Mouse (Mus musculus) embryonic facial prominence, embryonic 12.5 days (tissue): ENCODE data around the gene Gpr83. TPM values are rescaled to one million over a fixed set of nuclear protein-coding genes. Genes with fewer than 3 reads are reported as not detected.

Experiments
- ATAC-seq: fragments of 200-750 bp; cut with Nextera tagmentation; 2 replicates; pipeline ENCODE4 v1.8.0; 2017; ENCODE audit not compliant: insufficient number of reproducible peaks, insufficient read depth, low FRiP score, low TSS enrichment
- H3K27ac ChIP-seq: fragments of 300-500 bp; sonication (generic); 2 replicates; pipeline ENCODE4 v1.5.1; 2016; ENCODE audit warnings: mild to moderate bottlenecking
- H3K27me3 ChIP-seq: fragments of 300-500 bp; sonication (generic); 2 replicates; pipeline ENCODE4 v1.6.1; 2016; ENCODE audit warnings: mild to moderate bottlenecking, moderate library complexity
- H3K36me3 ChIP-seq: fragments of 300-500 bp; sonication (generic); 2 replicates; pipeline ENCODE4 v1.6.1; 2016; ENCODE audit warnings: mild to moderate bottlenecking
- H3K4me1 ChIP-seq: fragments of 300-500 bp; sonication (generic); 2 replicates; pipeline ENCODE4 v1.6.1; 2016
- H3K4me2 ChIP-seq: fragments of 300-500 bp; sonication (generic); replicated peaks from 2 replicates; pipeline ENCODE4 v1.6.1; 2016; ENCODE audit warnings: mild to moderate bottlenecking, moderate library complexity
- H3K4me3 ChIP-seq: fragments of 300-500 bp; sonication (generic); 2 replicates; pipeline ENCODE4 v1.5.1; 2016; ENCODE audit warnings: mild to moderate bottlenecking
- H3K9ac ChIP-seq: fragments of 300-500 bp; sonication (generic); 2 replicates; pipeline ENCODE4 v1.6.1; 2016; ENCODE audit warnings: mild to moderate bottlenecking, moderate library complexity
- H3K9me3 ChIP-seq: fragments of 300-500 bp; sonication (generic); 2 replicates; pipeline ENCODE4 v1.6.1; 2016; ENCODE audit warnings: mild to moderate bottlenecking, moderate library complexity
- WGBS: fragments of 180-500 bp; shearing (Covaris S2); methylation state at CpG from one replicate; pipeline ENCODE4 v1.1.7; 2016; 5-methylcytosine and 5-hydroxymethylcytosine counted together
- polyA plus RNA-seq: library from polyadenylated mRNA; unstranded; fragments of >200 nt; fragmentation: Nextera tagmentation; extraction: Ambion mirVana; gene quantifications from 2 replicates; pipeline ENCODE4 v1.2.1, GENCODE M21; 2016

Gpr83 gene
- polyA plus RNA-seq, 1 experiment from 2014 or later, result 0.40 TPM

GRCm38 (mm10) chr9:14909981-14910380 lies 50.0 kb downstream of the Gpr83 start:
- H3K27me3 ChIP-seq, result no peaks in the 10 kb centered on the region
- ATAC-seq, result no peak
- WGBS, result 43% methylated on average over 5 of the region's 5 CpGs
- no peaks in the 10 kb centered on the region for H3K9me3 ChIP-seq
- peaks cover 4% of the 10 kb centered on the region for H3K4me1 ChIP-seq
- H3K4me3 ChIP-seq, result no peak overlapping the region
- H3K9ac ChIP-seq, result no peak overlapping the region
- H3K27ac ChIP-seq, result no peak overlapping the region
- no peak overlapping the region for H3K4me2 ChIP-seq
- no peaks in the 10 kb centered on the region for H3K36me3 ChIP-seq

- 72% methylated on average over 2 of the region's 2 CpGs for WGBS
- no peaks in the 10 kb centered on the region for H3K36me3 ChIP-seq
- H3K4me3 ChIP-seq, result no peak overlapping the region
- no peaks in the 10 kb centered on the region for H3K4me1 ChIP-seq
- H3K27ac ChIP-seq, result no peak overlapping the region
- H3K9ac ChIP-seq, result no peak overlapping the region
- H3K27me3 ChIP-seq, result no peaks in the 10 kb centered on the region
- ATAC-seq, result no peak
- H3K4me2 ChIP-seq, result no peak overlapping the region
- no peaks in the 10 kb centered on the region for H3K9me3 ChIP-seq
These were observed 52.0 kb downstream of the Gpr83 start for GRCm38 (mm10) chr9:14912037-14912436.

- Histone ChIP-seq H3K9ac (no peak overlapping the region), H3K36me3 (no peaks in the 10 kb centered on the region), H3K4me3 (no peak overlapping the region), H3K4me1 (peaks cover 7% of the 10 kb centered on the region; the same call in 1 of the 2 replicates), H3K27ac (no peak overlapping the region), H3K9me3 (no peaks in the 10 kb centered on the region), H3K27me3 (no peaks in the 10 kb centered on the region), H3K4me2 (no peak overlapping the region)
- WGBS, result 77% methylated on average over 2 of the region's 2 CpGs
- ATAC-seq, result no peak
These were observed 57.7 kb downstream of the Gpr83 start for GRCm38 (mm10) chr9:14917661-14918060.

- Histone ChIP-seq H3K27ac (no peak overlapping the region), H3K36me3 (no peaks in the 10 kb centered on the region), H3K9me3 (no peaks in the 10 kb centered on the region), H3K4me3 (no peak overlapping the region), H3K4me1 (peaks cover 7% of the 10 kb centered on the region; the same call in 1 of the 2 replicates), H3K27me3 (no peaks in the 10 kb centered on the region), H3K4me2 (no peak overlapping the region), H3K9ac (no peak overlapping the region)
- ATAC-seq, result no peak
- WGBS, result 55% methylated on average over 5 of the region's 5 CpGs
These were observed 59.0 kb downstream of the Gpr83 start for GRCm38 (mm10) chr9:14918825-14919668.

Other genes starting within 250 kb of the Gpr83 start
- 33.7 and 35.1 TPM in 2 replicates for gene Amotl1, start 215.2 kb upstream of the Gpr83 start, polyA plus RNA-seq
- gene Piwil4, start 119.5 kb upstream of the Gpr83 start, polyA plus RNA-seq, result 0.08 and 0.18 TPM in 2 replicates
- gene Fut4, start 107.8 kb upstream of the Gpr83 start, polyA plus RNA-seq, result 3.7 and 4.6 TPM in 2 replicates
- gene 1700012B09Rik, start 89.2 kb upstream of the Gpr83 start, polyA plus RNA-seq, result 0.36 TPM in 1 of 2 replicates, not detected in the other
- 33.4 and 33.8 TPM in 2 replicates for gene Mre11a, start 75.6 kb upstream of the Gpr83 start, polyA plus RNA-seq
- 46.9 and 47.7 TPM in 2 replicates for gene Ankrd49, start 75.4 kb upstream of the Gpr83 start, polyA plus RNA-seq
- 0.29 and 0.43 TPM in 2 replicates for gene Izumo1r, start 43.7 kb downstream of the Gpr83 start, polyA plus RNA-seq
- 68.5 and 75.9 TPM in 2 replicates for gene Panx1, start 185.3 kb downstream of the Gpr83 start, polyA plus RNA-seq